Mouse (Mus musculus) gastrocnemius, adult 18-20 months (tissue): ENCODE measurements at regions not wholly inside any gene's neighbourhood (a gene's known extent, or its start where the extent isn't known, plus 50 kb on each side); places are given as distances from the start of the nearest gene placed in this dataset.

Experiments used
- DNase-seq: peaks from one replicate; pipeline ENCODE4 v3.0.0; 2021; ENCODE audit warnings: low spot score

DNA sequence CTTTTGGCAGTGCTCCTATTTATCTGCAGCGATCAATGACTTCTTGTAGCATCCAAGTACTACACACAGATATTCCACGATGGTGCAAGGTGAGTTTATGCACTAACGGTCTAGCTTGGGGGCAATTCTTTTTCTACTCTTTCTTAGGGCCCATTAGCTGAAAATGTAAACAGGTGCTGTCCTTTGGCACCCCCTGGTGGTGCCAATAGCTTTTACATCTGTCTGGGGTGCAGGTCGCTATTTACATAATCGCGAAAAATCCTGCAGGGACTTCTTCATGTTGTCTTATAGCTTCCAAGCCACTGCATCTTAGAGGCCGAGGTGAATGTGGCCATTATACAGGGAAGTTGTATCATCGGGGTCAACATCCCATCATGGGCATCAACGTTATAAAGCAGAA, 175.9 kb downstream of the Rps12 start:
- DNase-seq, result peak; percentile 59

DNA sequence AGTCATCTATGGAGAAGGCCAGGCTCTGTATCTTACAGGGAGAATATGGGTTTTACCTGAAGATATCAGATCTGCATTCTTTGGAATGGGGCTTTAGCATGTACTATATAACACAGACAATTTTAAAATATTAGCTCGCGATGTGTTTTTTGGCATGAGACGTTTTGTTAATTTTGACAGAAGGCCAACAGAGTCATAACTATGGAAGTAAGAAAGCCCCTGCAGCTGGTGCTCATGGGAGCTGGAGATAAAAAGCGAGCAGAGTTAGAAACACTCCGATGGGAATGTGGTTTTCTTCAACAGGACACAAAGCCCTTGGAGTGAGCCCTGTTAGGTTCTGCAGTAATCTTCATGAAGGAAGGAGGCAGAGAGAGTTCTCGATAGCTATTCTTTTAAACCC, 176.6 kb downstream of the Rps12 start:
- DNase-seq, result no peak

DNA sequence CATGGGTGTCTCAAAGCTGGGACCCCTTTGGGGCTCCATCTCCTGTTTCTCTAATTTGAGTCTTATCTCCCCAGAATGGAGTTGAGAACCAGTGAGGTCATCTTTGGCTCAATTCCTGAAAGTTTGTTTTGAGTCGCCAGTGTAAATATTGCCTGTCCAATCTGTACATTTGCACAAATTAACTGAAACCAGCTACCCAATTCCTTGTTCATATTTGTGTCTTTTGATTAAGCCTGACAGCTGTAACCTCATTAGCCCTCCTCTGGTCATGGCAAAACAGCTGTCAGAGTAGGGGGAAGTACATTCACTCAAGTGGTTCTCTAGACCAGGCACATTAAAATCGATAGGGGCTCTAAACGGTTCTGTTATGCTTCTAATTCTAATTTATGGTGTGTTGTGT, 177.0 kb downstream of the Rps12 start:
- no peak for DNase-seq

DNA sequence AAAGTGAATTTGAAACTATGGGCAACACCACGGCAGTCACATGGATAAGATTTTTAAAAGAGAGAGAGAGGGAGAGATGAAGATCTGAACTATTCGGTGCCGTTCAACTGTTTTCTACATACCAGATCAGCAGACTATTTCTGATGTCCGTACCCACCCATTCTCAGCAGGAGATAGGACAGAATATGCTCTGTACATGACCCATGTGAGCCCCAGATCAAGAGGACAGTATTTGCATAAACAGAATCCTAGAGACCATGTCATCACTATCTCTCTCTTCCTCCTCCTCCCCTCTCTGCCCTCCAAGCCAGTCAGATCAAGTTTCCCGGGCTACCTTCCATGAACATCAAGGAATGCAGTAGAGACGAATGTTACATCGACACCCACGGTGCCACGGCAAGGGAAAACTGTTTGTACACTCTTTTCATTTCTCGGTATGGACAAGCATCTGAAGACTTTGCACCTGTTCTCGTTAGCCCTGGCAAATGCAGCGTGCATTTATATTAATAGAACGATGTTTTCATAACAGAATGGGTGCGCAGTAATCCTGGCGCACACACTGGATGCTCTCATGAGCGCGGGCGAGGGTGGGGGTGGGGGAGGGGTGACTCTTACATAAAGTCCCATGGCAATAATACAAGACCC, 177.7 kb downstream of the Rps12 start:
- peak; percentile 65 for DNase-seq

- DNase-seq, result peak; percentile 33
These were observed 186.4 kb downstream of the Rps12 start for GRCm38 (mm10) chr10:23600701-23601100.

GRCm38 (mm10) chr10:23595541-23595940, 191.5 kb downstream of the Rps12 start:
- DNase-seq, result no peak

GRCm38 (mm10) chr10:23580230-23580629, 206.8 kb downstream of the Rps12 start:
- DNase-seq, result no peak

- DNase-seq, result no peak
These were observed 216.1 kb downstream of the Rps12 start for GRCm38 (mm10) chr10:23571013-23571412.

DNA sequence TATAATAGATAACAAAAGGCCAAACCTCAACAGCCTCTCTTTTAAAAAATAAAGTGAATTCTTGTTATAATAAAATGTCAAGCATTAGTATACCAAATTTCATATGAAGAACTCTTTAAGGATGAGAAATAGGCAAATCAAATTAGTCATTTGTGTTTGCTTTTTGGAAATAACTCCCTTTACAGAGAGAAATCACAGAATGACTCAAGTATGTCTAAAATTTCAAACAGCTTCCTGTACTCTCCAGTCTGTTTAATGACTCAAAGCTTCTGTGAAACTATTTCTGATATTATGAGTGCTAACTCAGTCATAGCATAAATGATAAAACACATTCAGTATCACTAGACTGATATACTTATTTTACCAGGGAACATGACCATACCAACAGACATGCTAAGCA, 217.7 kb downstream of the Rps12 start:
- DNase-seq, result no peak

- DNase-seq, result no peak
These were observed 211.8 kb upstream of the Eya4 start for GRCm38 (mm10) chr10:23562273-23562885.

GRCm38 (mm10) chr10:23559980-23560658, 209.5 kb upstream of the Eya4 start:
- no peak for DNase-seq

DNA sequence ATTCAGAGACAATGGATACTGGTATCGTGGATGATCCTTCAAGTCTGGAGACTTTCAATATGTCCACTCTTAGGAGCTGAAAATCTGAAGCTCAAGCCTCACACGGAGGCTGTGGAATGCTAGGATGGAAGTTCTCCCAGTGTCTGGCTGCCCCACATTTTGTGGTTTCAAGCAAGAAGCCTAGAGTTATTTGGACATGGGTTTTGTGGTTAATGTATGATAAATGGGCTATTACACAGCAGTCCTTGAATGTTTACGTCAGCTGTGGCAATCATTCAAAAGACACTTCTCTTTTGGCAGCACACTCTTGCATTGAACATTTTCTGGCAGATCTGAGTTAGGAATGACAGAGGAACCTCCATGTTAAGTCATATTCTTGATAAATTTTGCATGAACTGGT, 207.2 kb upstream of the Eya4 start:
- no peak for DNase-seq

GRCm38 (mm10) chr10:23549207-23549606, 198.6 kb upstream of the Eya4 start:
- DNase-seq, result no peak

- no peak for DNase-seq
These were observed 197.7 kb upstream of the Eya4 start for GRCm38 (mm10) chr10:23548322-23548721.

DNA sequence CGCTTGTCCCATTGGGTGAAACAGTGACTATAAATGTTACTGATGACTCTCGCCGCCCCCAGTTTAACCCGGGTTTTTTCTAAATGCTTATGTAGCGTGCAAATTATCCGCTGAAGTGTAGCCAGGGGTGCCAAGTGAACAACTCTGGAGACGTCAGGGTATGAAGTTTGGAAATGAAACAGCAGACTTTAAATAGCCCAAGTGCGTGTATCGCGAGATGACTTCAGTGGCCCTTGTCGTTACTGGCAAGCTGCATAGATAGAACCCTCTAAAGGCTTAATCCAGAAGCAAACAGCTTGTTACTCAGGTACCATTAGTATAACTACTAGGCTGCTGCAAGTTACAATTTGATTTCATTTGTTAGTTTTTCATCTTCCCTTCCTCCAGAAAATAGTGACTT, 192.1 kb upstream of the Eya4 start:
- DNase-seq, result peak; percentile 60

DNA sequence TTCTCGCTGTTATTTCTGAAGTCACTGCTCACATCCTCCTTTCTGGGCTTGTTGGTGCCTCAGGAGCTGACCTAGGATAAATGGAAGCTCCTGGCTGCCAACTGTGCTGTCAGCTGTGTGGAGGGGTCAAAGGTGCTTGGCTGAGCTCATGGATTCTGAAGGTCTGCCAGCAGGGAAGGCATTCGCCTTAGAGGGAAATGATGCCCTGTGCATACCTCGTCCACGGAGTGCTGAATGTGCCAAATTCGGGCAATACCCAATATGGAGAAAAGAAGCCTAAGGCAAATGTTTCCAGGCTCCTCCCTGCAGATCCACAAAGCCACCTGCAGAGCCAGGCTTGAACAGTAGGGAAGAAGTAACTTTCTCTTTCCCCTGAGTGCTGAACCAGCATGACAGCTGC, 191.3 kb upstream of the Eya4 start:
- peak; percentile 64 for DNase-seq

- DNase-seq, result no peak
These were observed 184.1 kb upstream of the Eya4 start for GRCm38 (mm10) chr10:23534636-23535035.

- DNase-seq, result no peak
These were observed 181.6 kb upstream of the Eya4 start for GRCm38 (mm10) chr10:23531964-23532758.

DNA sequence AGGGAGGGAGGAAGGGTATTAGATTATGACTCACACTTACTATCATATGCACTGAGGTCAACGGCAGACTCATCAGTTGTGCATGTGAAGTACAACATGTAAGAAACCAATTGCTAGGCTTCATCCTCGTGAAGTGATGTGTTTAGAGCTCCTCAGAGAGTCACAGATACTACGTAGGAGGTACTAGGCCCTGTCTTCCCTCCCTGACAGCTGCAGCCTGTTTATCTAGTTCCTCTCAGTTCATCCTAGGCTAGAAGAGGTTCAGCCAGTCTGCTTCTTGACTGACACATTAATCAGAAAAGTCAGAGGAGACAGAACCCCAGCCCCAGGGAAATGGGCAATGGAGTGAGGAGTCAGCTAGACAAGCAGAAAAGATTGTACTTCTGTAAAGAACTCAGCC, 180.1 kb upstream of the Eya4 start:
- no peak for DNase-seq

DNA sequence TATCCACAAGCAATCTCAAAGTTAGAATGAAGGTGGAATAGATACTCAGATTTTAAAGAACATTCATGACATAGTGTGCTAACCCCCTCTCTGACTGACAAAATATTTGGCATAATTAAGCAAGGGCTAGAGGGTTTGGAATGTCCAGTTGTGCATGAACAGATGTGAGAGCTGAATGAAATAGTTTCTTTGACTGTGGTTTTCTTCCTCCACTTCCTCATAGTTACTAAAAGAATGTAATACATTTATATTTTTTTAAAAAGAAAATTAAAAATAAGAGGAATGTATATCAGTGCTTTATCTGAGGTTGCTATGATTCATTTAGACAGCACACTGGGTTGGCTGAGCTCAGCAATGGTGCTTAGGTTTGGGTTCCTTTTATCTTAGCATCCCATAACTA, 176.2 kb upstream of the Eya4 start:
- DNase-seq, result no peak

DNA sequence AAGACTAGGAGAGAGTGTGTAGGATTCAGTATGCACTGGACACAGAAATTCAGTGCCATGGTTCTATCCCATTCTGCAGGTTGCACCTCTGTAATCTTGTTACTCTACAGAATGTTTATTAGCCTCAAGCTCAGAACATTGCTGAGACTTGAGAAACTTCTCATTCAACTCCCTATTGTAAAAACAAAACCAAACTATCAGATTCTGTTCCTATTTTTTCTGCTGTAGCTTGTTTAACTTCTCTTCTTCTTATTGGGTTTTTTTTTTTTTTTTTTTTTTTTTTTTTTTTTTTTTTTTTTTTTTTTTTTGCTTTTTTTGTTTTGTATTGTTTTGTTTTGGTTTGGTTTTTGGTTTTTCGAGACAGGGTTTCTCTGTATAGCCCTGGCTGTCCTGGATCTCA, 172.1 kb upstream of the Eya4 start:
- DNase-seq, result no peak

DNA sequence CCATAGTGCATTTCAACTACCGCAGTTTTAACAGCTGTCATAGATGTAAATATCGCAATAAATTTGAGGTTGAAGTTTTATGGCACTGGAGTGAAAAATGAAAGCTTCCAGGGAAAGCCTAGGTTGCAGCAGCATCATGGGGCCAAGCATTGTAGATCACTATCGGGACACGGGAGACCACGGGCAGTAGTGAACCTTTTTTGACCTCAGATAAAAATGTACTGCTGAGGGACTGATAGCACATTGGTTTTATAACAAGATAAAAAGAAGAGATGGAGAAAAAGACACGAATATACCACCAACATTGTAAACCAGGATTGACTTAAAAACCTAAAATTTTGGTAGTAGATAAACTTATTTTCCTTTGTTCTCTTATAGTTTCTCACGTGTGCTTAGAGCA, 143.1 kb upstream of the Eya4 start:
- no peak for DNase-seq
